Comparison of ENCODE assay signal across 8 mouse cellular contexts in the genomic region with DNA sequence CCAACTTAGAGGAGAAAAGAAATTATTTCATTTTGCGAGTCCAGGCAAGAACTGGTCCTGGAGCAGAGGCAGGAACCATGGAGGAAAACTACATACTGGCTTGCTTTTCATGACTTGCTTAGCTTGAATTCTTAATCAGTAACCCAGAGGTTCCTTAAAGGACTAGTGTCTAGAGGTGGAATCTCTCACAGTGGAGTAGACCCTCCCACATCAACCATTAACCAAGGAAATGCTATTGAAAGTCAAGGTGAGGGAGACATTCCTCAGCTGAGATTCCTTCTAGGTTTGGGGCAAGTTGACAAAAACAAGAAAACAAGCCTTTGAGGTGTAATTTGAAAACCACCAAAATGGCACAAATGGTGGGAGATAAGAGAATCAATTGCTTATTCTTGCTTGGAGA. TPM values are rescaled to one million over a fixed set of nuclear protein-coding genes. Genes with fewer than 3 reads are reported as not detected.
DNase-seq lines count a peak whose midpoint lies in the region; ATAC-seq and TF ChIP-seq lines count a peak whose summit lies in the region.

Gene Scp2 (minus strand): TSS at position 119 of the 400 bp plus-strand sequence.

- no peaks in the 10 kb centered on the region for H3K4me1 ChIP-seq in lung, adult 2 months (ENCODE audit: control insufficient read depth, insufficient read depth, low read length)
- H3K4me1 ChIP-seq in embryonic facial prominence, embryonic 10.5 days = no peaks in the 10 kb centered on the region
- no peaks in the 10 kb centered on the region for H3K4me1 ChIP-seq in heart, embryonic 12.5 days (replicated peaks)
- no peaks in the 10 kb centered on the region for H3K4me1 ChIP-seq in midbrain, embryonic 11.5 days (ENCODE audit: control insufficient read depth, insufficient read depth, low read length)

- DNase-seq in lung, adult 2 months = no peak
- no peak for DNase-seq in lung, postnatal 4 days
- no peak for DNase-seq in embryonic facial prominence, embryonic 10.5 days (ENCODE audit: low spot score)
- DNase-seq in large intestine, adult 2 months (ENCODE audit: low read depth, low spot score) = no peak
- DNase-seq in midbrain, embryonic 11.5 days (ENCODE audit: low spot score, missing footprints) = no peak
- no peak for DNase-seq in adipocyte (ENCODE audit: low spot score)
- DNase-seq in testis, postnatal 10 days (ENCODE audit: low spot score) = no peak

- H3K36me3 ChIP-seq in embryonic facial prominence, embryonic 10.5 days (replicated peaks) = no peaks in the 10 kb centered on the region
- H3K36me3 ChIP-seq in heart, embryonic 12.5 days = no peaks in the 10 kb centered on the region
- no peaks in the 10 kb centered on the region for H3K36me3 ChIP-seq in midbrain, embryonic 11.5 days (ENCODE audit: control insufficient read depth, insufficient read depth, low read length)

- no peak within 1 kb of the TSS for H3K4me2 ChIP-seq in heart, embryonic 12.5 days
- no peak within 1 kb of the TSS for H3K4me2 ChIP-seq in midbrain, embryonic 11.5 days

- TF ChIP-seq POLR2A in lung, adult 2 months (IDR thresholded peaks at IDR 0.05; ENCODE audit: borderline replicate concordance, extremely low read depth, low read depth, low read length) = no peak

- H3K4me3 ChIP-seq in lung, adult 2 months (replicated peaks; ENCODE audit: extremely low read depth, low read depth, low read length) = no peak within 1 kb of the TSS
- no peak within 1 kb of the TSS for H3K4me3 ChIP-seq in embryonic facial prominence, embryonic 10.5 days
- H3K4me3 ChIP-seq in heart, embryonic 12.5 days = no peak within 1 kb of the TSS
- H3K4me3 ChIP-seq in midbrain, embryonic 11.5 days (ENCODE audit: low read depth, low read length) = no peak within 1 kb of the TSS

- ATAC-seq in heart, embryonic 12.5 days (ENCODE audit: insufficient number of reproducible peaks, low FRiP score) = no peak
- no peak for ATAC-seq in midbrain, embryonic 11.5 days (ENCODE audit: low FRiP score)

- 77% methylated on average over 1 of the region's 1 CpGs for WGBS in lung, adult 2 months
- WGBS in embryonic facial prominence, embryonic 10.5 days = 93% methylated on average over 1 of the region's 1 CpGs
- WGBS in heart, embryonic 12.5 days = 78% methylated on average over 1 of the region's 1 CpGs
- 68% methylated on average over 1 of the region's 1 CpGs for WGBS in large intestine, adult 2 months
- 92% methylated on average over 1 of the region's 1 CpGs for WGBS in midbrain, embryonic 11.5 days

- TF ChIP-seq CTCF in lung, adult 2 months (IDR thresholded peaks at IDR 0.05; ENCODE audit: insufficient read depth, low read length) = no peak

- H3K9ac ChIP-seq in heart, embryonic 12.5 days = no peak within 1 kb of the TSS
- no peak within 1 kb of the TSS for H3K9ac ChIP-seq in midbrain, embryonic 11.5 days (ENCODE audit: low read length)

- H3K27ac ChIP-seq in embryonic facial prominence, embryonic 10.5 days (replicated peaks) = no peak within 1 kb of the TSS
- H3K27ac ChIP-seq in heart, embryonic 12.5 days (ENCODE audit: poor library complexity, severe bottlenecking) = no peak within 1 kb of the TSS
- no peak within 1 kb of the TSS for H3K27ac ChIP-seq in midbrain, embryonic 11.5 days (ENCODE audit: low read depth, low read length)

- H3K27me3 ChIP-seq in embryonic facial prominence, embryonic 10.5 days (replicated peaks; ENCODE audit: low read depth, poor library complexity, severe bottlenecking) = no peaks in the 10 kb centered on the region
- no peaks in the 10 kb centered on the region for H3K27me3 ChIP-seq in heart, embryonic 12.5 days (replicated peaks)
- H3K27me3 ChIP-seq in midbrain, embryonic 11.5 days (ENCODE audit: control insufficient read depth, insufficient read depth, low read length) = no peaks in the 10 kb centered on the region

- 0 out of 2 replicates have a peak, but pooled peaks cover 3% of the 10 kb centered on the region for H3K9me3 ChIP-seq in embryonic facial prominence, embryonic 10.5 days
- H3K9me3 ChIP-seq in heart, embryonic 12.5 days (replicated peaks) = peaks cover 8% of the 10 kb centered on the region; the same call in 1 of the 2 replicates
- H3K9me3 ChIP-seq in midbrain, embryonic 11.5 days (ENCODE audit: control insufficient read depth, low read length) = no peaks in the 10 kb centered on the region

RNA-seq across cellular contexts. Expression of gene Scp2, which starts in this region (rescaled TPM):
- 122 and 185 TPM in 2 replicates for polyA plus RNA-seq in lung, adult 2 months (2012; rRNA removed)
- polyA plus RNA-seq in embryonic facial prominence, embryonic 10.5 days (2016; fragmentation: Nextera tagmentation; extraction: Ambion mirVana) = 159 and 163 TPM in 2 replicates
- polyA plus RNA-seq in heart, embryonic 12.5 days (2016; fragmentation: Nextera tagmentation; extraction: Ambion mirVana) = 166 and 168 TPM in 2 replicates
- polyA plus RNA-seq in large intestine, adult 2 months (2012; rRNA removed) = 228 and 374 TPM in 2 replicates
- polyA plus RNA-seq in midbrain, embryonic 11.5 days (2014; fragmentation: Nextera tagmentation; extraction: Ambion mirVana) = 233 and 236 TPM in 2 replicates
